In genomic region chr8:82931554-82931953, GRCm38 (mm10) we compare ENCODE assay signal across 19 mouse cellular contexts.
DNase-seq lines count a peak whose midpoint lies in the region; ATAC-seq and TF ChIP-seq lines count a peak whose summit lies in the region.
"Had no signal": no experiment of that assay in that cellular context is flagged by ENCODE, and none has a peak within 500 bp of the region (broad histone marks: within the 10 kb centered on the region; RNA-seq: fewer than 3 reads in every experiment).

No protein-coding gene starts in this region.

- H3ac ChIP-seq in myocyte (ENCODE audit: control insufficient read depth, insufficient read length) = no peak overlapping the region

- DNase-seq in adrenal gland, postnatal 14 days = peak; percentile 27
- DNase-seq in adrenal gland, postnatal 25 days = no peak
- peak; percentile 65 for DNase-seq in midbrain, embryonic 11.5 days (ENCODE audit: low spot score, missing footprints)
- no peak for DNase-seq in embryonic facial prominence, embryonic 11.5 days (ENCODE audit: low spot score)
- no peak for DNase-seq in cerebellum, postnatal 14 days
- no peak for DNase-seq in thymus, postnatal 14 days
- DNase-seq: B cell, adult 2 months; cerebellum, adult 9-11 months; gastrocnemius, postnatal 14 days; kidney, adult 2 months; kidney, postnatal 36 days; lung, adult 2 months had no signal

- no peak for TF ChIP-seq POLR2A in myocyte (IDR thresholded peaks at IDR 0.05; ENCODE audit: insufficient read length, low read depth)

- no peaks in the 10 kb centered on the region for H3K36me3 ChIP-seq in midbrain, embryonic 11.5 days (ENCODE audit: control insufficient read depth, insufficient read depth, low read length)
- no peaks in the 10 kb centered on the region for H3K36me3 ChIP-seq in midbrain, embryonic 15.5 days (replicated peaks)
- H3K36me3 ChIP-seq in embryonic facial prominence, embryonic 11.5 days (replicated peaks; ENCODE audit: control insufficient read depth, insufficient read depth, low read depth, low read length) = no peaks in the 10 kb centered on the region
- H3K36me3 ChIP-seq in myocyte (ENCODE audit: control insufficient read depth, insufficient read depth) = no peaks in the 10 kb centered on the region
- H3K36me3 ChIP-seq: hindbrain, embryonic 12.5 days; limb, embryonic 12.5 days; liver, embryonic 12.5 days had no signal

- WGBS in midbrain, embryonic 11.5 days = 88% methylated on average over 7 of the region's 7 CpGs
- WGBS in midbrain, embryonic 15.5 days = 94% methylated on average over 7 of the region's 7 CpGs
- WGBS in embryonic facial prominence, embryonic 11.5 days = 62% methylated on average over 7 of the region's 7 CpGs

- ATAC-seq in midbrain, embryonic 11.5 days (ENCODE audit: low FRiP score) = no peak
- no peak for ATAC-seq in midbrain, embryonic 15.5 days (replicated peaks)
- 0 out of 2 replicates have a peak, but pooled peaks have one; percentile 23 for ATAC-seq in embryonic facial prominence, embryonic 11.5 days (replicated peaks; ENCODE audit: insufficient number of reproducible peaks, low FRiP score, low TSS enrichment, low read depth)
- ATAC-seq: liver, embryonic 12.5 days; midbrain, embryonic 16.5 days had no signal

- H3K4me3 ChIP-seq in midbrain, embryonic 11.5 days (ENCODE audit: low read depth, low read length) = no peak overlapping the region
- H3K4me3 ChIP-seq in midbrain, embryonic 15.5 days = no peak overlapping the region
- no peak overlapping the region for H3K4me3 ChIP-seq in embryonic facial prominence, embryonic 11.5 days (ENCODE audit: low read depth, low read length)
- no peak overlapping the region for H3K4me3 ChIP-seq in myocyte
- H3K4me3 ChIP-seq: hindbrain, embryonic 12.5 days; limb, embryonic 12.5 days; liver, embryonic 12.5 days; megakaryocyte, embryonic 14.5 days had no signal

- H3K4me2 ChIP-seq in midbrain, embryonic 11.5 days = no peak overlapping the region
- H3K4me2 ChIP-seq in midbrain, embryonic 15.5 days = no peak overlapping the region
- no peak overlapping the region for H3K4me2 ChIP-seq in embryonic facial prominence, embryonic 11.5 days (ENCODE audit: low read depth, low read length)
- H3K4me2 ChIP-seq in myocyte (ENCODE audit: low read depth) = peak overlapping the region; percentile 60
- H3K4me2 ChIP-seq: hindbrain, embryonic 12.5 days; limb, embryonic 12.5 days; liver, embryonic 12.5 days had no signal

- peaks cover 6% of the 10 kb centered on the region for H3K79me2 ChIP-seq in myocyte (ENCODE audit: control insufficient read depth, insufficient read depth)

- H3K27me3 ChIP-seq in midbrain, embryonic 11.5 days (ENCODE audit: control insufficient read depth, insufficient read depth, low read length) = no peaks in the 10 kb centered on the region
- H3K27me3 ChIP-seq in midbrain, embryonic 15.5 days (replicated peaks) = no peaks in the 10 kb centered on the region
- no peaks in the 10 kb centered on the region for H3K27me3 ChIP-seq in embryonic facial prominence, embryonic 11.5 days (ENCODE audit: control insufficient read depth, insufficient read depth, low read length)
- H3K27me3 ChIP-seq in myocyte (ENCODE audit: control insufficient read depth, insufficient read depth, insufficient read length) = no peaks in the 10 kb centered on the region
- H3K27me3 ChIP-seq: hindbrain, embryonic 12.5 days; limb, embryonic 12.5 days; liver, embryonic 12.5 days; megakaryocyte, embryonic 14.5 days had no signal

- no peaks in the 10 kb centered on the region for H3K9me3 ChIP-seq in midbrain, embryonic 11.5 days (ENCODE audit: control insufficient read depth, low read length)
- no peaks in the 10 kb centered on the region for H3K9me3 ChIP-seq in midbrain, embryonic 15.5 days
- H3K9me3 ChIP-seq in embryonic facial prominence, embryonic 11.5 days (replicated peaks; ENCODE audit: control insufficient read depth, low read length) = no peaks in the 10 kb centered on the region
- H3K9me3 ChIP-seq: hindbrain, embryonic 12.5 days; limb, embryonic 12.5 days; liver, embryonic 12.5 days; megakaryocyte, embryonic 14.5 days had no signal

- H3K9ac ChIP-seq in midbrain, embryonic 11.5 days (ENCODE audit: low read length) = no peak overlapping the region
- no peak overlapping the region for H3K9ac ChIP-seq in midbrain, embryonic 15.5 days
- H3K9ac ChIP-seq in embryonic facial prominence, embryonic 11.5 days (replicated peaks; ENCODE audit: low read length) = no peak overlapping the region
- H3K9ac ChIP-seq: hindbrain, embryonic 12.5 days; limb, embryonic 12.5 days; liver, embryonic 12.5 days had no signal

- no peaks in the 10 kb centered on the region for H3K4me1 ChIP-seq in midbrain, embryonic 11.5 days (ENCODE audit: control insufficient read depth, insufficient read depth, low read length)
- no peaks in the 10 kb centered on the region for H3K4me1 ChIP-seq in midbrain, embryonic 15.5 days
- no peaks in the 10 kb centered on the region for H3K4me1 ChIP-seq in embryonic facial prominence, embryonic 11.5 days (ENCODE audit: control insufficient read depth, insufficient read depth, low read length)
- H3K4me1 ChIP-seq: hindbrain, embryonic 12.5 days; liver, embryonic 12.5 days had no signal

- no peak overlapping the region for H3K27ac ChIP-seq in midbrain, embryonic 11.5 days (ENCODE audit: low read depth, low read length)
- no peak overlapping the region for H3K27ac ChIP-seq in midbrain, embryonic 15.5 days
- H3K27ac ChIP-seq in embryonic facial prominence, embryonic 11.5 days (replicated peaks; ENCODE audit: low read depth, low read length) = no peak overlapping the region
- H3K27ac ChIP-seq: hindbrain, embryonic 12.5 days; limb, embryonic 12.5 days; liver, embryonic 12.5 days had no signal

TF ChIP-seq in myocyte, 11 proteins besides CTCF, POLR2A, EP300 and RAD21:
- TF ChIP-seq REST (IDR thresholded peaks at IDR 0.05; ENCODE audit: insufficient read depth, insufficient read length) (no peak), TCF12 (IDR thresholded peaks at IDR 0.05; ENCODE audit: insufficient read depth, poor library complexity, severe bottlenecking) (peak; percentile 49), TCF3 (IDR thresholded peaks at IDR 0.05; ENCODE audit: insufficient read length, low read depth) (no peak), MYOD1 (IDR thresholded peaks at IDR 0.05; ENCODE audit: control insufficient read depth in 1 of 3, insufficient read length in 2 of 3, low read depth in 2 of 3) (peak in 2 of 3 experiments; percentile 88 to 94), POLR2AphosphoS2 (IDR thresholded peaks at IDR 0.05; ENCODE audit: insufficient read length, low read depth) (no peak), SRF (IDR thresholded peaks at IDR 0.05; ENCODE audit: control insufficient read depth, insufficient read length, low read depth) (no peak), CEBPB (IDR thresholded peaks at IDR 0.05; ENCODE audit: insufficient read depth, poor library complexity, severe bottlenecking) (no peak), USF1 (IDR thresholded peaks at IDR 0.05; ENCODE audit: low read depth) (no peak), MYOG (IDR thresholded peaks at IDR 0.05; ENCODE audit: control insufficient read depth in 1 of 3, insufficient read depth in 1 of 3, insufficient read length in 2 of 3, low read depth in 2 of 3) (peak; percentile 43 to 87 (median 45)), E2F4 (IDR thresholded peaks at IDR 0.05; ENCODE audit: insufficient read depth) (no peak), MAX (IDR thresholded peaks at IDR 0.05; ENCODE audit: low read depth) (peak; percentile 19)
TF ChIP-seq in myocyte: peak in this region for 4.

Comparison
In these comparisons a context has a peak if more than half of its experiments do, and no peak if none do; other contexts are left out.
1. DNase-seq: peak in adrenal gland, postnatal 14 days (single experiment) and midbrain, embryonic 11.5 days (single experiment); none in adrenal gland, postnatal 25 days (single experiment), embryonic facial prominence, embryonic 11.5 days (single experiment), cerebellum, postnatal 14 days (0 of 2) and thymus, postnatal 14 days (single experiment).